In the genomic region with DNA sequence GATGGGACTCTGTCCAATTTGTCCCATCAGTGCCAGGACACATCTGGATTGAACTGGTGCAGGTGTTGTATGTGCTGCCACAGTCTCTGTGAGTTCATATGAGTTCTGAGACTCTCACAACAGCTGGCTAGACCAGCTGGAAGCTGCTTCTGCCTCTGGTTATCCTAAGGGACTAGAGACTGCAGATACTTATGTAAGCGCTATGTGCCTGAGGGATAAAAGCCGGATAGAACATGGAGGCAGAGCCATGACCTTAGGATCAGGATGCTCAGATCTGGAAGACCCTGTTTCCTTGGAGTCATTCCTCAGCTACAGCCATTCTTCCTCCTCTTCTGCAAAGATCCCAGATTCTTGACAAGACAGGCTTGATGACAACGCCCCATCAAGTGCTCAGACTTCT, we compare ENCODE assay signal across 28 mouse cellular contexts.
"Had no signal": no experiment of that assay in that cellular context is flagged by ENCODE, and none has a peak within 500 bp of the region (broad histone marks: within the 10 kb centered on the region; RNA-seq: fewer than 3 reads in every experiment).

No protein-coding gene starts in this region.

- H3K9me3 ChIP-seq: heart, embryonic 13.5 days; heart, embryonic 15.5 days; hindbrain, embryonic 10.5 days; hindbrain, embryonic 12.5 days; intestine, embryonic 15.5 days; kidney, embryonic 15.5 days; limb, embryonic 10.5 days; limb, embryonic 12.5 days; liver, embryonic 13.5 days; liver, embryonic 15.5 days had no signal

- H3K9ac ChIP-seq: forebrain, postnatal 0 days; heart, embryonic 13.5 days; heart, embryonic 15.5 days; hindbrain, embryonic 12.5 days; hindbrain, embryonic 14.5 days; intestine, embryonic 15.5 days; kidney, embryonic 15.5 days; limb, embryonic 12.5 days; liver, embryonic 13.5 days; liver, embryonic 15.5 days had no signal

- H3K4me1 ChIP-seq: hindbrain, embryonic 10.5 days; hindbrain, embryonic 12.5 days; intestine, embryonic 15.5 days; kidney, embryonic 15.5 days; limb, embryonic 10.5 days; limb, embryonic 12.5 days; liver, embryonic 15.5 days had no signal

- H3K36me3 ChIP-seq: heart, embryonic 13.5 days; heart, embryonic 15.5 days; hindbrain, embryonic 10.5 days; hindbrain, embryonic 12.5 days; intestine, embryonic 15.5 days; kidney, embryonic 15.5 days; limb, embryonic 10.5 days; limb, embryonic 12.5 days; liver, embryonic 13.5 days; liver, embryonic 15.5 days had no signal

- ATAC-seq: forebrain, postnatal 0 days; hindbrain, embryonic 16.5 days; intestine, embryonic 15.5 days; intestine, postnatal 0 days had no signal

- H3K4me3 ChIP-seq: gastrocnemius, adult 2 months; heart, embryonic 13.5 days; heart, embryonic 15.5 days; hindbrain, embryonic 10.5 days; hindbrain, embryonic 12.5 days; intestine, embryonic 15.5 days; kidney, embryonic 15.5 days; layer of hippocampus, adult 2 months; left cerebral cortex, adult 2 months; limb, embryonic 10.5 days; limb, embryonic 12.5 days; liver, embryonic 13.5 days; liver, embryonic 15.5 days had no signal

- H3K27ac ChIP-seq: gastrocnemius, adult 2 months; heart, embryonic 13.5 days; heart, embryonic 15.5 days; hindbrain, embryonic 10.5 days; hindbrain, embryonic 12.5 days; hindbrain, embryonic 14.5 days; intestine, embryonic 15.5 days; kidney, embryonic 15.5 days; layer of hippocampus, adult 2 months; left cerebral cortex, adult 2 months; limb, embryonic 10.5 days; limb, embryonic 12.5 days; liver, embryonic 13.5 days; liver, embryonic 15.5 days had no signal

- H3K27me3 ChIP-seq: heart, embryonic 13.5 days; hindbrain, embryonic 12.5 days; intestine, embryonic 15.5 days; kidney, embryonic 15.5 days; limb, embryonic 12.5 days; liver, embryonic 13.5 days; liver, embryonic 15.5 days had no signal

- DNase-seq: forebrain, postnatal 0 days; gastrocnemius, adult 2 months; gastrocnemius, postnatal 10 days; gastrocnemius, postnatal 25 days; heart, postnatal 14 days; heart, postnatal 36 days; kidney, adult 18-20 months; kidney, adult 9 months; kidney, postnatal 10 days; kidney, postnatal 25 days; kidney, postnatal 4 days; liver; liver, embryonic 13.5 days had no signal

- H3K4me2 ChIP-seq: heart, embryonic 13.5 days; heart, embryonic 15.5 days; hindbrain, embryonic 12.5 days; hindbrain, embryonic 14.5 days; intestine, embryonic 15.5 days; kidney, embryonic 15.5 days; limb, embryonic 12.5 days; liver, embryonic 11.5 days; liver, embryonic 13.5 days; liver, embryonic 15.5 days had no signal
